Mouse (Mus musculus) gastrocnemius, postnatal 14 days (tissue): ENCODE measurements around the gene Dennd1a. TPM values are rescaled to one million over a fixed set of nuclear protein-coding genes. Genes with fewer than 3 reads are reported as not detected.
A peak's percentile ranks its signal among the peaks of the same experiment; 100 is the strongest.

ENCODE experiments used
- DNase-seq: peaks from one replicate; pipeline ENCODE4 v3.0.0; 2021; ENCODE audit warnings: mixed read lengths
- intact Hi-C: fragments of 180-260 bp; cut with DNase I; formaldehyde crosslinking; loops from one replicate; pipeline ENCODE4 v1.15.1; 2025; ENCODE audit warnings: low total_unique reads
- total RNA-seq, 2 experiments: library from RNA; stranded (reverse); gene quantifications; 2 replicates each; pipeline ENCODE4 v1.2.3; 2021

Dennd1a gene
- total RNA-seq, 2 experiments from 2014 or later = 17.5 to 20.4 TPM

DNA sequence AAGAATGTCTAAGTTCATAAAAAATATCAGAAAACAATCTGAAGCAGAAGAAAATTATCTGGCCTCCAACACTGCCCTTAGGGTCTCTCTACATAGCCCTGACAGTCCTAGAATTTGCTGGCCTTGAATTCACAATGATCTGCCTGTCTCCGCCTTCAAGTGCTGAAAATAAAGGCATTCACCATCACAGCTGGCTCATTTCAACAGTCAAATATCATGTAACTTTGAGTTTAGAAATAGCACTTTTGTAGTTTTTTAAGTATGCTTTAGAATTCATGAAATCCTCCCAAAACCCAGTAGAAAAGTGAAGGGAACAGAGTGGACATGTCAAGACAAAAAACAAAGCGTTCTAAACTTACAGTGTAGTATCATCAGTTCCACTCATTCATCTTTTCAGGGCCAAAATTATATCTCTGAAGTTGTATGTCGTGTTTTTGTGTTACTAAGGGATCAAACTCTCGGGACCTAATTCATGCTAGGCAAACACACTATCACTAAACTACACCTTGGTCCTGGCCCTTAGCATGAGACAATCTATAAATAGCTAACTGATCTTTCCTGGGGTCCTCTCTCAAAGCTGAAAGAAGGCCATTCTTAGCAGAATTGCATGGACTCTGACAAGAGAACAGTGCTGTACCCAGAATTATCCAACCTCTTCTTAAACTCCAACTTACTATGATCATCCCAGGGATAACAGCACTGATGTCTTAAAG lies 110.2 kb downstream of the Dennd1a start:
- intact Hi-C loops = no loop called here
- DNase-seq = no peak

DNA sequence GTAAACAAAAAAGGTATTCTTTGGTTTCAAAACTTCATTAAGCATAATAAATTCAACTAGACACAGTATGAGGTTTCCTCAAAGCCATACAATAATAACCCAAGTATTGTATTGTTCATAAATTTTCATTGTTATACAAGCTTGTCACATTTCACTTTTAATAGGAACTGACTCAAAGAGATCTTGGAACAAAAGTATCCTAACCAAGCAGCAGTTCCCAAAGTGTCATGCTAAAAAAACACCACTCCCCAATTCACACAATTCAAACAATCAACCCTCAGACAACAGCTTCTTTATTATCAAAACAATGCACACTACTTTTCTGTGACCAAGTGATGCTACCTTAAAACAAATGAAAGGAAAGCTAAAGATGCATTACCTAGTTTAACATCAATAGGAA lies 111.9 kb downstream of the Dennd1a start:
- no peak for DNase-seq
- intact Hi-C loops = no loop called here

DNA sequence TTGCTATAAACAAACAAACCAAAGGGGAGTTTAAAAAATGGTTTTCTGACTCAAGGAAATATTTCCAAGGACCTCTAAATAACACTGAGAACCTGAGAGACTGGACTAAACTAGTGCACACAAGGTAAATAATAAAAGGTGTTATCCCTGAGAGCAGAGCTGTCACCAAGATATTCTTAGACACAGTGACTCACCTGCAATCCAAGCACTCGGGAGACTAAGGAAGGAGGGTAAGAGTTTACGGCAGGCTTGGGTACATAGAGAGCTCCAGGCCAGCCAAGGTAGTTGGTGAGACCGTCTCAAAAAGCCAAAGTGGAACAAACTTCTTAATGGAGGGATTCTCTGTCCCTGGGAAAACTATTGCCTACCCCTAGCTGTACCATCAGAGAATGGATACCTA lies 118.6 kb downstream of the Dennd1a start:
- no peak for DNase-seq
- intact Hi-C loops = no loop called here

- intact Hi-C loops = no loop called here
- no peak for DNase-seq
These were observed 121.2 kb downstream of the Dennd1a start for GRCm38 (mm10) chr2:38165966-38166365.

- intact Hi-C loops = no loop called here
- DNase-seq = peak; percentile 8
These were observed 122.7 kb downstream of the Dennd1a start for GRCm38 (mm10) chr2:38164326-38165035.

DNA sequence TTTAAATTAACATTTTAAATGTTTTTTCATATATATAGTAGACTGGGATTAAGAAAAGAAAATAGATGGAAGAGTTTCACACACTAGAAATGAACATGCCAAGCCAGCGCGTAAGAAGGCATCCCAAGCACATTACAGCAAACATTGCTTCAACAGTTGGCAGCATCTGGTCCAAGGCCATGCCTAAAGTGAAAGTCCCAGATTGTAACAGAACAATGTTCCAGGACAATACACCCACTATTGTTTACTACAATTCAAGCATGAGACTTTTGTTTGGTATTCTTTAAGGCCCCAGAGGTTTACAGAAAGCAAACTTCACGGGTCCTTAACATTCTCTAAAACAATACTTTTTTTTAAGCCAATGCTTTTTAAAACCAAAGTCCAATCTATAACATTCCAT lies 124.7 kb downstream of the Dennd1a start:
- DNase-seq = no peak
- intact Hi-C loops = no loop called here

DNA sequence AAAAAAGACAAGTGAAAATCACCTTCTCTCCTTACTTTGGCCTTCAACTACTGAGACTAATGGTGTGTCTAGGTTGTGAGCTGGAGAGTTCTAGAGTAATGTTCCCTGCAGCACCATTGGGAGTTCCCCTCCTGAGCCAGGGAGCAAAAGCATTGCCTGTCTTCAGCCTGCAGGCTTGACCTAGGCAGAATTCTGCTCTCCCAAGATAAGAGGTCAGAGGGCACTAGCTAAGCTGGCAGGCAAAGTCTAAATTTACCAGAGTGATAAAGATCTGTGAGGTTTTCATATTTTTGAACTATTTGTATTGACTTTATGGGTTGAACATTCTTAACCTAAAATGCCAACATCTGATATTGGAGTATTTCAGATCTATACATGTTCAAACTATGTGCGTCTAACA lies 125.7 kb downstream of the Dennd1a start:
- intact Hi-C loops = no loop called here
- DNase-seq = no peak

DNA sequence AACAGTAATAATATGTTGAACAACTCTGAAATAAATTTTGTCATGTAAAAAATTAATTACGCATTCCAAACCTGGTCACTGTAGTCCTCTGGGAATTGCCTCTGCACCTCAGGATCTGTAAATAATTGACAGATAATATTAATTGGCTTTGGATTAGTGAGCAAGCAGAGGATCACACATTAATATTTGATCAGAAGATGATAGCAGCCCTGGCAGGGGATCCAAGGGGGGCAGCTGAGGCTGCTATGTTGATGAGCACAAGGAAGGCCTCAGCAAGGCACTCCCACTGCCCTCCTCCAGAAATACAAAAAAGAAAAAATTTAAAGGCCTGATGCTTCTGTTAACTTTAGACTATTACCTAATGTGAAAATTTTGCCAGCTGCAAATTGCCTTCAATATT lies 127.5 kb downstream of the Dennd1a start:
- intact Hi-C loops = no loop called here
- DNase-seq = no peak

DNA sequence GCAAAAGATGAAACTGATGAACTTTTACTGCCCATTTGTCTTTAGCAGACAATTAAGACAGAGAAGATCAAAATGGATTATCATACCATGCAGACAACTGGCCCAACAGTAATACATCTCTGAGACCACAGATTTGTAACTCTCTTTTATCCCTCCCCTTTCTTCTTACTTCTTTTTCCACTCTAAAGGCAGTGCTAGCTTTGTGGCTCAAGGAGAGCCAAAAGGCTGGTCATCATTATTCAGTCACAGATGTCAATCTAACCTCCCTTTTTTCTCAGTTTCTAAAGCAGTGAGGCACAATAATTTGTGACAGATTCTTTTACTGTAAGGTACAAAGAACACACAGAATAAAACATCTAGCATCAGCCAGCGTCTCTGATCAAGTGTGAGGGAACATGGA lies 130.2 kb downstream of the Dennd1a start:
- intact Hi-C loops = no loop called here
- no peak for DNase-seq

- DNase-seq = no peak
- intact Hi-C loops = no loop called here
These were observed 131.2 kb downstream of the Dennd1a start for GRCm38 (mm10) chr2:38156001-38156400.

DNA sequence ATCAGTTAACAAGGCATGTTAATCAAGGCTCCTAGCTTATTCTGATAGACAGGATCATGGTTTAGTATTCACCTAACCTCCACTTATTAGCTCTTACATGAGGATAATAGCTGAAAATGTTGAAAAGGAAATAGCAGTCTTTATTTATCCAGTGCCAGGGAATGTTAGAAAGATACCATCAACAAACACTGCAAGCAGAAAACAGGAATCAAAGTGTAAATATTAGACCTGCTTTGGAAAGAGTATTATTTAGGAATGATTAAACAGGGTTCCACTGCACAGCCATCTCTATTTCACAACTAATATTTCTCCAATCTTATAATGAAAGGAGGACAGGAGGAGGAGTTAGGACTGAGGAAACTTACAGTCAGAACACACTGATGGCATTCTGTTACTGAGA lies 142.4 kb downstream of the Dennd1a start:
- DNase-seq = no peak
- intact Hi-C loops = no loop called here

DNA sequence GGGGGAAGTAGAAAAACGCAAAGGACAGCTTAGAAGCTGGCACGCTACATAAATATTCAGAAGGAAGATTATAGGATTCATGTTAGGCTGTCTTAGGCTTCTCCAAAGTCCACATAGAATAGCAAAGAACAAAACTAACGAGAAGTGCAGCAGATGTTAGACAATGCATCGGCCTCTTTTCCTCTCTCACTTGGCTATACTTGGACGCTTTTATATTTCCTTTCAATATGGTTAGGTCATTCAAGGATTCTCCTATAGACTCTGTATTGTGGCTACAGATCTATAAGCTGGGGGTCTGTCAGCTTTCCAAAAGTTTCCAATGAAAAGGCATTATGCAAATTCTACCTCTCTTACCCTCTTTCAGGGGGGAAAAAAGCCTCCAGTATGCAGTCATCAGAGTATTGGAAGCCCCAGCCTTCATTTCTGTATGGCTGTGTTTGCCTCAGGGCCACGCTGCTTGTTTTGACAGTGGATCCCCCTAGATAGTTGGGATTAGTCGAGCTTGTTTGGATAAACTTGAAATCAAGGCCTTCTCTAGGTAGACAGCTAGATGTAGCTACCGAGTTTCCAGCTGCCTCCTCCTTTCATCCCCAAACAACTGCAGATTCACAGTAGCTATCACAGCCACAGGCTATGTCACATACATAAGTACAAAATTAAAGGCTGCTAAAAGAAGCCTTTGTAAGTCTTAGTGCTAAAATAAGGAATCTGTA lies 143.0 kb downstream of the Dennd1a start:
- intact Hi-C loops = no loop called here
- no peak for DNase-seq

DNA sequence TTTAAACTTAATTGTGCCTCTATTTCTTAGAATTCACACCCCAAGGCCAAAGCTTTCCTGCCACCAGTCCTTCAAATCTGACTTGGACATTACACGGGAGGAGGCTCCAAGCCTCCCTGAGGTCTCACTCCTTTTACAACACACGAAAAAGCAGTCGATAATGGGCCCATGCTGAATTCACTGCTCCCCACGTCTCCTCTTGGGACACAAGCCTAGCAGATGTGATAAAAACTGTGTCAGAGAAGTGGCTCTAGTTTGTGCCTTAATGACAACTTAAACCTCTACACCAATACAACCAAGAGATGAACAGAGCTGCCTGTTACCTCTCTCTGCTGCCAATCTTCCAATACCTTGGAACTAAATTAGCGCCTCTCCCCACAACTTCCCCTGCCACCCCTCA lies 144.3 kb downstream of the Dennd1a start:
- intact Hi-C loops = no loop called here
- DNase-seq = no peak

GRCm38 (mm10) chr2:38142210-38142609 lies 145.0 kb downstream of the Dennd1a start:
- intact Hi-C loops = no loop called here
- DNase-seq = no peak

- intact Hi-C loops = no loop called here
- DNase-seq = no peak
These were observed 147.7 kb downstream of the Dennd1a start for GRCm38 (mm10) chr2:38139536-38139935.

GRCm38 (mm10) chr2:38137086-38137485 lies 150.1 kb downstream of the Dennd1a start:
- no peak for DNase-seq
- intact Hi-C loops = no loop called here

DNA sequence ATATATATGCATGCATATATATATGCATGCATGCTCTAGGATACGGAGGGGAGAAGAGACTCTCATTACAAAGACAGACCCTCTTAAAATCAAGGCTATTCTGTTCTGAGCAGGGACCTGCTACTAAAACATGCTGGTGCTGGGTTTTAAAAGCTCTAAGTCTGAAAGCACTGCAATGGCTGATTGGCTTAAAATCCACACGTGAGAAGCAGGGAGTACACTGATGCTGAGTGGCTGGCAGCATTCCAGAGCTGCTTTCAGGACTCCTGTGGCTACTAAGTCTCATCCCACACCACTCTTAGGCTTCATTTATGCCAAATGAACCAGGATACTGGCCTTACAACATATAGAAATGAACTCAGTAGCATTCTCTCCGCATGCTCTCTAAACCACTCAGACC lies 151.8 kb downstream of the Dennd1a start:
- intact Hi-C loops = no loop called here
- DNase-seq = no peak

DNA sequence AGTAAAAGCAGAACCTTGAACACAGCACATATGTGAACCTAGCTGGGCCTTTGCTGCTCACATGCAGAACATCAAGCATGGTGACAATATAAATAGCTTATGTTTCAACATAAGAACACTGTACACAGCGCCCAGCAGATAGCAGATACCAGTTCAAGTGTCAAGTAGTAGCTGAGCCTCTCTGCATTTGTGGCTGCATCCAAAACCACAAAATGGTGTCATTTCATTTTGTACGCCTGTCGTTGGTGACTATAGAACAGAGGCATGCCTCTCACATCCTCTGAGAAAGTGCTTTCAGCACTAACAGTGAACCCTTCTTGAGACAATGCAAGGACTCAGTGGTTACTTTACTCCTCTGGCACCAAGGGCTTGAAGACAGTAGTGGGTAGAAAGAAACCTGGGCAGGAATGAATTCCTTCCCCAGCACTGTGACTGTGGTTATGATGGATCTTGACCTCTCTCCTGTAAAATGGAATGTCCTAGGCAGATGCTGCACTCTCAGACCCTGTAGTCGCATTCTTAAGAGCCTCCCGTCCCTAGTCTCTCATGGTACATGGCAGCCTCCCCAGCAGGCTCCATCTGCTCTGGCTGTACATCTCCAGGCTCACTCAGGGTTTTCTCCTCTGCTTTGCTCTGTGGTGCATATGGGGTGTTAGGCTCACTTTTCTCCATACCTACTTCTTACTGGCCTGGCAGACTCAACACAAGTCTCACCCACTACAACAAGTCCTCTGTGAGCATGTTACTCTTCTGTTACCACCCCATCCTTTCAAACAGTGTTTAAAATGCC lies 154.0 kb downstream of the Dennd1a start:
- DNase-seq = no peak
- intact Hi-C loops = no loop called here

GRCm38 (mm10) chr2:38132233-38132822 lies 154.9 kb downstream of the Dennd1a start:
- intact Hi-C loops = no loop called here
- DNase-seq = no peak

DNA sequence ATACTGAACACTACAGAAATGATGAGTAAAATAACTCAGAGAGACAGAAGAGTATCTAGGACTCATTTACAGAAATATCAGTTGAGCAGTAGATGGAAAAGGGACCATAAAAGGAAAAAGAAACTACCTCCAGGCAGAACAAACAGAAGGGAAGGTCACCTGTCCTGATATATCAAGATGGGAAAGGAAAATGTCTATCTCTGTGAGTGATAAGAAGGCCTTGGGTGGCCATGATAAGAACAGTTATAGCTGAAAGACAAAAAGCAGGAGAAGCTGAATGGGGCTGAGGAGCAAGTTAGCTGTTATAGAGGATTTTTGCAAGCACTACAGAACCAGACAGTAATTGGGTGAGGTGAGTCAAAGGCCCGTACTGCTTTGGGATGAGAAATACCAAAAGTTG lies 155.7 kb downstream of the Dennd1a start:
- intact Hi-C loops = no loop called here
- DNase-seq = no peak
